Comparison of ENCODE assay signal across 26 mouse cellular contexts in the genomic region with DNA sequence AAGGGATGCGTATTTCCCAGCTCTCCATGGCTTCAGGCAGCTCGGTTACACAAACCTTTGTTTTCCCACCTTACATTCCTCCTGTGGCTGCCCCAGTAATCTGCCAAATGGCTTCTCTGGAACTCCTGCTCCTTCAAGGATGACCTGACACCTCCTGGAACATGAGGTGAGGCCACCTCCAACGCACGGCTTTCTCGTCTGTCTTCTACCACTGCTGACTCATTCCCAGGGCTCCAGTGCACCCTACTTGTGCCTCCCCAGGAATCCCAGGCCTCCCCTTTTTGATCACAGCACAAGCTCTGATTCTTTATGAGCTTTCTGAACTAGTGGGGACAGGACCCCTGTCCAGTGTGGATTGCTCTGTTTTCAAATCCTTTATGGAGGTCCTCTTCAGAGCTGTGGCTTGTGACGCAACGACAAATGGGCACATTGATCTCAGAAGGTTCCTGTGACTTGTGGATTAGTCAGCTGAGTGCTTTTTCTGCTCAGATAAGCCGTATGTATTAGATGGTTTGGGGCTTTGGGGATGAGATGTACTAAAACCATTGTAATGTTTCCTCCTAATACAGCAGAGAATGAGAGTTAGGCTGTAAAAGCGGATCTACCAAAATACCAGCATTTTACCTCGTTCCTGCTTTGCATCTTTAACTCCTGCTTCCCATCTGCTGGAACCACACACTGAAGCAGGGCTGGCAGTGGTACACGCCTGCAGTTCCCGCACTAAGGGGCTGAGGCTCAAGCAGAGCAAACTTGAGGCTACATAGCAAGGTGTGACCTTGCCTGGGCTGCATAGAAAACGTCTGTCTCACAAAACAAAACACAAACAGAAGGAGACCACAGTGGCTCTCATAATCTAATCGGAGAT. TPM values are rescaled to one million over a fixed set of nuclear protein-coding genes. Genes with fewer than 3 reads are reported as not detected.
DNase-seq lines count a peak whose midpoint lies in the region; ATAC-seq and TF ChIP-seq lines count a peak whose summit lies in the region.
"Had no signal": no experiment of that assay in that cellular context is flagged by ENCODE, and none has a peak within 500 bp of the region (broad histone marks: within the 10 kb centered on the region; RNA-seq: fewer than 3 reads in every experiment).

No protein-coding gene starts in this region.

- TF ChIP-seq CTCF in MEL (IDR thresholded peaks at IDR 0.05 in 2 of 3, conservative IDR thresholded peaks at IDR 0.05 in 1 of 3; ENCODE audit: control insufficient read depth in 1 of 3, insufficient read depth in 1 of 3, low read depth in 2 of 3, low read length in 3 of 3, poor library complexity in 1 of 3, severe bottlenecking in 1 of 3), result no peak
- TF ChIP-seq CTCF in left cerebral cortex, adult 2 months (IDR thresholded peaks at IDR 0.05), result no peak

- H3K4me3 ChIP-seq in forebrain, embryonic 10.5 days, result no peak overlapping the region
- H3K4me3 ChIP-seq in forebrain, embryonic 14.5 days (ENCODE audit: low read depth, low read length), result no peak overlapping the region
- H3K4me3 ChIP-seq in kidney, embryonic 16.5 days (ENCODE audit: low read length), result no peak overlapping the region
- peak overlapping the region; percentile 31 to 52 for H3K4me3 ChIP-seq in MEL (ENCODE audit: control insufficient read depth in 1 of 2, insufficient read depth in 1 of 2, low read depth in 2 of 2, low read length in 2 of 2)
- H3K4me3 ChIP-seq in left cerebral cortex, adult 2 months, result no peak overlapping the region
- H3K4me3 ChIP-seq: embryonic facial prominence, embryonic 12.5 days; heart, embryonic 15.5 days; hindbrain, embryonic 10.5 days; neural tube, embryonic 13.5 days; stomach, embryonic 15.5 days had no signal

- TF ChIP-seq POLR2A in MEL (IDR thresholded peaks at IDR 0.05; ENCODE audit: control insufficient read depth in 1 of 2, insufficient read depth in 1 of 2, low read depth in 1 of 2, low read length in 2 of 2, poor library complexity in 1 of 2), result no peak

- H3K9me3 ChIP-seq in forebrain, embryonic 10.5 days, result no peaks in the 10 kb centered on the region
- no peaks in the 10 kb centered on the region for H3K9me3 ChIP-seq in forebrain, embryonic 14.5 days (replicated peaks; ENCODE audit: control insufficient read depth, low read length)
- no peaks in the 10 kb centered on the region for H3K9me3 ChIP-seq in kidney, embryonic 16.5 days (ENCODE audit: low read length)
- H3K9me3 ChIP-seq in MEL (replicated peaks; ENCODE audit: insufficient read depth, low read length), result no peaks in the 10 kb centered on the region
- H3K9me3 ChIP-seq: embryonic facial prominence, embryonic 12.5 days; heart, embryonic 15.5 days; hindbrain, embryonic 10.5 days; neural tube, embryonic 13.5 days; stomach, embryonic 15.5 days had no signal

- peaks cover 16% of the 10 kb centered on the region for H3K4me1 ChIP-seq in forebrain, embryonic 10.5 days
- H3K4me1 ChIP-seq in forebrain, embryonic 14.5 days (ENCODE audit: control insufficient read depth, insufficient read depth, low read length), result no peaks in the 10 kb centered on the region
- peaks cover 5% of the 10 kb centered on the region for H3K4me1 ChIP-seq in kidney, embryonic 16.5 days (ENCODE audit: insufficient read depth, low read length)
- H3K4me1 ChIP-seq in MEL (ENCODE audit: control insufficient read depth in 1 of 2, insufficient read depth in 2 of 2, low read length in 2 of 2), result peaks cover 2 to 15% of the 10 kb centered on the region in 2 experiments
- H3K4me1 ChIP-seq: neural tube, embryonic 13.5 days; stomach, embryonic 15.5 days had no signal

- intact Hi-C loops in left cerebral cortex, adult 2 months (cut with DNase I), result no loop called here

- no peak for DNase-seq in forebrain, embryonic 10.5 days (ENCODE audit: extremely low spot score, low spot score)
- no peak for DNase-seq in forebrain, embryonic 14.5 days (ENCODE audit: low spot score)
- no peak for DNase-seq in kidney, adult 8-10 months
- peak; percentile 23 for DNase-seq in MEL (ENCODE audit: low read depth, low spot score)
- no peak for DNase-seq in urinary bladder, postnatal 10 days (ENCODE audit: low spot score)
- DNase-seq in left cerebral cortex, adult 2 months (ENCODE audit: extremely low spot score in 1 of 2, low spot score in 2 of 2), result no peak
- DNase-seq: adrenal gland, postnatal 14 days; cerebellum, adult 8-10 months; left cerebral cortex, postnatal 4 days; lung, postnatal 10 days; spleen, adult 18-20 months had no signal

- no peaks in the 10 kb centered on the region for H3K79me2 ChIP-seq in MEL (ENCODE audit: control insufficient read depth, insufficient read depth, low read length, poor library complexity)

- H3K27me3 ChIP-seq in forebrain, embryonic 10.5 days (ENCODE audit: poor library complexity, severe bottlenecking), result no peaks in the 10 kb centered on the region
- no peaks in the 10 kb centered on the region for H3K27me3 ChIP-seq in forebrain, embryonic 14.5 days (replicated peaks; ENCODE audit: control insufficient read depth, insufficient read depth, low read length)
- no peaks in the 10 kb centered on the region for H3K27me3 ChIP-seq in kidney, embryonic 16.5 days (ENCODE audit: insufficient read depth, low read length)
- H3K27me3 ChIP-seq in MEL (ENCODE audit: control insufficient read depth in 1 of 2, insufficient read depth in 2 of 2, low read length in 2 of 2), result no peaks in the 10 kb centered on the region; a peak in 1 of 4 replicates
- H3K27me3 ChIP-seq: embryonic facial prominence, embryonic 12.5 days; heart, embryonic 15.5 days; neural tube, embryonic 13.5 days; stomach, embryonic 15.5 days had no signal

- no peak for ATAC-seq in forebrain, embryonic 14.5 days
- ATAC-seq in kidney, embryonic 16.5 days (ENCODE audit: low FRiP score, low TSS enrichment), result peak; percentile 54
- ATAC-seq in megakaryocyte, adult 5-6 weeks (ENCODE audit: poor library complexity, severe bottlenecking), result peak; percentile 48; the same call in 1 of the 2 replicates

- TF ChIP-seq EP300 in MEL (IDR thresholded peaks at IDR 0.05; ENCODE audit: low read depth in 1 of 2, low read length in 2 of 2), result no peak

- no peak overlapping the region for H3K9ac ChIP-seq in forebrain, embryonic 14.5 days (ENCODE audit: low read length)
- H3K9ac ChIP-seq in kidney, embryonic 16.5 days (replicated peaks; ENCODE audit: low read length), result no peak overlapping the region
- H3K9ac ChIP-seq in MEL (ENCODE audit: control insufficient read depth, low read depth, low read length, poor library complexity, severe bottlenecking), result no peak overlapping the region
- H3K9ac ChIP-seq: embryonic facial prominence, embryonic 12.5 days; heart, embryonic 15.5 days; liver, embryonic 14.5 days; neural tube, embryonic 13.5 days; stomach, embryonic 15.5 days had no signal

- no peaks in the 10 kb centered on the region for H3K36me3 ChIP-seq in forebrain, embryonic 10.5 days (replicated peaks)
- no peaks in the 10 kb centered on the region for H3K36me3 ChIP-seq in forebrain, embryonic 14.5 days (ENCODE audit: control insufficient read depth, insufficient read depth, low read length)
- H3K36me3 ChIP-seq in kidney, embryonic 16.5 days (ENCODE audit: insufficient read depth, low read length), result no peaks in the 10 kb centered on the region
- peaks cover 0 to 5% of the 10 kb centered on the region in 2 experiments; a peak in 1 of 4 replicates for H3K36me3 ChIP-seq in MEL (ENCODE audit: control insufficient read depth in 1 of 2, insufficient read depth in 2 of 2, low read length in 2 of 2)
- H3K36me3 ChIP-seq: embryonic facial prominence, embryonic 12.5 days; heart, embryonic 15.5 days; hindbrain, embryonic 10.5 days; neural tube, embryonic 13.5 days; stomach, embryonic 15.5 days had no signal

- peak overlapping the region; percentile 40; the same call in 1 of the 2 replicates for H3K27ac ChIP-seq in forebrain, embryonic 10.5 days
- H3K27ac ChIP-seq in forebrain, embryonic 14.5 days (ENCODE audit: low read depth, low read length), result no peak overlapping the region
- H3K27ac ChIP-seq in kidney, embryonic 16.5 days (ENCODE audit: low read length), result no peak overlapping the region
- no peak overlapping the region for H3K27ac ChIP-seq in MEL (ENCODE audit: control insufficient read depth, low read depth, low read length)
- H3K27ac ChIP-seq in left cerebral cortex, adult 2 months, result no peak overlapping the region
- H3K27ac ChIP-seq: embryonic facial prominence, embryonic 12.5 days; heart, embryonic 15.5 days; hindbrain, embryonic 10.5 days; liver, embryonic 14.5 days; neural tube, embryonic 13.5 days; stomach, embryonic 15.5 days had no signal

- WGBS in forebrain, embryonic 10.5 days, result 80% methylated on average over 14 of the region's 14 CpGs
- WGBS in forebrain, embryonic 14.5 days, result 72% methylated on average over 14 of the region's 14 CpGs
- WGBS in kidney, embryonic 16.5 days, result 44% methylated on average over 14 of the region's 14 CpGs

- H3K4me2 ChIP-seq in forebrain, embryonic 14.5 days (ENCODE audit: low read length), result no peak overlapping the region
- H3K4me2 ChIP-seq in kidney, embryonic 16.5 days (replicated peaks; ENCODE audit: low read depth, low read length), result no peak overlapping the region
- H3K4me2 ChIP-seq: embryonic facial prominence, embryonic 12.5 days; heart, embryonic 15.5 days; midbrain, embryonic 11.5 days; neural tube, embryonic 13.5 days; stomach, embryonic 15.5 days had no signal

- no peak for TF ChIP-seq RAD21 in MEL (IDR thresholded peaks at IDR 0.05; ENCODE audit: low read depth, low read length)

TF ChIP-seq in MEL, 35 proteins besides CTCF, POLR2A, EP300 and RAD21 (continues in another document):
- TF ChIP-seq MYC (IDR thresholded peaks at IDR 0.05; ENCODE audit: low read depth, low read length), result no peak

RNA-seq across cellular contexts. Expression of gene Gm47996, which starts 48.4 kb away (rescaled TPM):
- polyA plus RNA-seq in forebrain, embryonic 10.5 days (2016; fragmentation: Nextera tagmentation; extraction: Ambion mirVana), result not detected in 2 replicates
- polyA plus RNA-seq in forebrain, embryonic 14.5 days (2014; fragmentation: Nextera tagmentation; extraction: Ambion mirVana), result not detected in 2 replicates
- polyA plus RNA-seq in kidney, embryonic 16.5 days (2015; fragmentation: Nextera tagmentation; extraction: Ambion mirVana), result 0.67 TPM in 2 replicates
- not detected in 2 replicates for total RNA-seq in MEL (2012; rRNA removed)
- not detected for polyA plus RNA-seq in MEL (2012; ENCODE audit: insufficient read depth in 1 of 2, insufficient read length in 2 of 2, low read depth in 1 of 2, low replicate concordance in 2 of 2, missing spikeins in 1 of 2)
- not detected in 2 replicates for total RNA-seq in megakaryocyte, adult 5-6 weeks (2015)
- total RNA-seq in megakaryocyte, adult 5-6 weeks (2017), result not detected in 2 replicates
- not detected for total RNA-seq in left cerebral cortex, adult 2 months (2021)
- total RNA-seq: adrenal gland, postnatal 14 days; layer of hippocampus, adult 18-20 months; left cerebral cortex, postnatal 4 days had no signal
- polyA plus RNA-seq: embryonic facial prominence, embryonic 12.5 days; forebrain, embryonic 11.5 days; heart, embryonic 15.5 days; intestine, embryonic 14.5 days; midbrain, embryonic 11.5 days; neural tube, embryonic 13.5 days; stomach, embryonic 15.5 days; thymus, postnatal 0 days had no signal

RNA-seq across cellular contexts. Expression of gene 3110040M04Rik, which starts 54.4 kb away (rescaled TPM):
- polyA plus RNA-seq in forebrain, embryonic 10.5 days (2016; fragmentation: Nextera tagmentation; extraction: Ambion mirVana), result not detected in 2 replicates
- polyA plus RNA-seq in forebrain, embryonic 14.5 days (2014; fragmentation: Nextera tagmentation; extraction: Ambion mirVana), result not detected in 2 replicates
- polyA plus RNA-seq in kidney, embryonic 16.5 days (2015; fragmentation: Nextera tagmentation; extraction: Ambion mirVana), result 1.4 and 1.9 TPM in 2 replicates
- 0.19 TPM in 1 of 2 replicates, not detected in the other for total RNA-seq in MEL (2012; rRNA removed)
- under 1 TPM in 1 of 2 experiments, not detected in 1; 0.25 TPM for polyA plus RNA-seq in MEL (2012; ENCODE audit: insufficient read depth in 1 of 2, insufficient read length in 2 of 2, low read depth in 1 of 2, low replicate concordance in 2 of 2, missing spikeins in 1 of 2)
- total RNA-seq in megakaryocyte, adult 5-6 weeks (2015), result not detected in 2 replicates
- 0.33 TPM in 1 of 2 replicates, not detected in the other for total RNA-seq in megakaryocyte, adult 5-6 weeks (2017)
- not detected for total RNA-seq in left cerebral cortex, adult 2 months (2021)
- total RNA-seq: adrenal gland, postnatal 14 days; common myeloid progenitor, adult 5-6 weeks; layer of hippocampus, adult 18-20 months; left cerebral cortex, postnatal 4 days had no signal
- polyA plus RNA-seq: embryonic facial prominence, embryonic 12.5 days; forebrain, embryonic 11.5 days; gonadal fat pad, adult 2 months; heart, embryonic 15.5 days; hindbrain, embryonic 10.5 days; neural tube, embryonic 13.5 days; thymus, postnatal 0 days had no signal

Comparison
In these comparisons a context has a peak if more than half of its experiments do, and no peak if none do; other contexts are left out.
1. H3K4me3 ChIP-seq: peak in MEL (2 of 2); none in forebrain, embryonic 10.5 days (single experiment), forebrain, embryonic 14.5 days (single experiment), kidney, embryonic 16.5 days (single experiment) and left cerebral cortex, adult 2 months (single experiment).